Mouse (Mus musculus) stomach, postnatal 0 days (tissue): ENCODE measurements at regions not wholly inside any gene's neighbourhood (a gene's known extent, or its start where the extent isn't known, plus 50 kb on each side); places are given as distances from the start of the nearest gene placed in this dataset.

Experiments
- CTCF ChIP-seq: IDR thresholded peaks from 2 replicates; pipeline ENCODE4 v1.5.1; 2016; ENCODE audit warnings: antibody characterized with exemption, low read depth, mild to moderate bottlenecking, moderate library complexity
- EP300 ChIP-seq: optimal IDR thresholded peaks from 2 replicates; pipeline ENCODE3; 2016; ENCODE audit warnings: antibody characterized with exemption

DNA sequence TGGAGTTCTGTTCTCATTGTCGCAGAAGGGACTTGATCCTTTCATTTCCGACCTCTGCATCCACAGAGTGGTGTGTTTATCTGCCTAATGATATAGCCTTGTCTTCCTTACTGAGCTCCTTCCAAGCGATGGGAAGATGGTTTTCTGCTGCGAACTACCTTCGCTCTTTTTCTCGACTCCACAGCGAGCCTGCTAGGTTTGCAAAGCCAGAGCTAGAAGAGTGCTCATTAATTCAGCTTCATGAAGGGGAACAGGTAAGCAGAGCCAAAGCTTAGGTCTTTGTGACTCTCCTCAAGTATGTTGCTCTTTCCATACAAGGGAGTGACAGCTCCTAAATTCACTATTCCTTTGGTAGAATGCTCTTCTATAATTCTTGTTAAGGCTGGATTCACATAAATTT lies 176.9 kb upstream of the Ogfrl1 start:
- TF ChIP-seq CTCF (no peak), EP300 (no peak)
